Mouse (Mus musculus) erythroblast, embryonic 14.5 days (primary cell): ENCODE measurements around the gene Grin3b.

Experiments
- GATA1 ChIP-seq: IDR thresholded peaks from 2 replicates; pipeline ENCODE4 v1.6.1; 2012; ENCODE audit warnings: low read length, inconsistent platforms, mixed read lengths
- TAL1 ChIP-seq: IDR thresholded peaks from 3 replicates; pipeline ENCODE4 v1.6.1; 2012; ENCODE audit warnings: low read length, inconsistent platforms, mixed read lengths

DNA sequence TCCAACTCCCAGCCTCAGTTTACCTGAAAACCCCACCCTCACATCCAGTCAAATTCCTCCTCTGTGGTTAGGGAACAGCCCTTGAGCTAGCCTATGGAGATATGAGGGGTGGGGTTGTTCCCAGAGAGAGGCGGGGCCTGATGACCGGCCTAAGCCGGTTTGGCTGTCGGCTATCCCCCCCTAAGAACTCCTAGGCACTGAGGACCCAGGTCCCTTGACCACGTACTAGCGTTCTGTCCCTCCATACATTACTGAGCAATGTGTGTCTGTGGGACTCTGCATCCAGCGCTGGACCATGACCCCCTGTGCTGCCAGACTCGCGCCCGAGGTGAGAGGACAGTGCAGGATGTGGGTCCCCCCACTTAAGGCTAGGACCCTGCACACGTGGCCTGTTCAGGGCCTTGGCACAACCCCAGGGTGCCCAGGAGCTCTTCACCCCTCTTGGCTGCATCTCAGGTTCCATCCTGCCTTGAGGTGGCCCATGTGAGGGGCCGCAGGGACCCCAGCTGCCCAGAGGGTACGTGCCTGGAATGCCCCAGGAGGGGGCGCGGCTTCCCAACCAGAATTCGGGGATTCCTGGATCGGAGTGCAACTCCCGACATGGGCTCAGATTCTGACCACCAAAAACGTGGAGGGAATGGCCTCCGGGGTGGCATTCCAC is 49.1 kb downstream of the Grin3b start:
- TF ChIP-seq GATA1 (no peak), TAL1 (no peak)
